Mouse (Mus musculus): Measurements from ENCODE around the gene Disp2.

Gene Disp2

DNA sequence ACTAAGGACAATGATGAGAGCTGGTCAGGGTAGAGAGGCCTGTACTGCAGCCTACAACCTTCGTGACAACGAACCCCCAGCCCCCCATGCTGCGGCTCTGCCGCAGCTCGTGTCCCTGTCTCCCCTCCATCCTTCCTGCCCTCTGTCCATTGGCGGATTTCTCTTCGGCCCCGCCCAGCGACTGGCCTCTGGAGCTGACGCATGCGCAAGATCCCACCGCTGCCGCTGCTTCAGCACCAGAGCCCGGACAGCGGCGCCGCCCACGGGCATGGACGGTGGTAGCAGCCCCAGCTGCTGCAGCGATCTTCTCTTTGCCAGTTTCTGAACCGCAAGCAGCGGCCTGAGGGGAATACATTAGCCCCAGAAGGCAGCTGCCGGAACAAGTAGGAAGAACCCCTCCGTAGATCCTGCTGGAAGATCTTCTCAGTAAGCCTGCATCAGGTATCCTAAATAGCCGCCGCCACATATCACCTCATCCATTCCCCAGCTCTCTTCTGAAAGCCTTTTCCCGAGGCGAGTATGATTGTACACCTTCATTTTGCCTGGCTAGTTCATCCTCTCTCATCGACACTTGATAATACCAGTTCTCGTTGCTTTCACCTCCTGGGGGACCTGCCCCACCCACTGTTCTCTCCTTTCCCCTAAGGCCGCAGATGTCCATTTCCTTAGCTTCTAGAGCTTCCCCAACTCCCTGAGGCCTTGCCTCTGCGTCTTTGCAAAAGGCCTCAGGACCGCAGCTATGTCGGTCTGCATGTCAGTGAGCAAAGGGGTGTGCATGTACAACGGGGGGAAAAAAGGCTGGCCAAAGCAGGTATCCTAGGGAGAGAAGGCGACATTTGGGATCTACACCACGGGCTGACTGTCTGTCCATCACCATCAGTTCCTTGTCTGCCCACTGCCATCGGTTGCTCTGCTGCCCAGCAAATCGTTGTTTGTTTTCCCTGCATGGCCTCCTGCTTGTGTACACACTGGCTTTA is at the start of gene Disp2:
Disp2 (plus strand) TSS at position 216 of the 977 bp plus-strand sequence.
- DNase-seq (ENCODE audit: low spot score): peak; percentile 91

DNA sequence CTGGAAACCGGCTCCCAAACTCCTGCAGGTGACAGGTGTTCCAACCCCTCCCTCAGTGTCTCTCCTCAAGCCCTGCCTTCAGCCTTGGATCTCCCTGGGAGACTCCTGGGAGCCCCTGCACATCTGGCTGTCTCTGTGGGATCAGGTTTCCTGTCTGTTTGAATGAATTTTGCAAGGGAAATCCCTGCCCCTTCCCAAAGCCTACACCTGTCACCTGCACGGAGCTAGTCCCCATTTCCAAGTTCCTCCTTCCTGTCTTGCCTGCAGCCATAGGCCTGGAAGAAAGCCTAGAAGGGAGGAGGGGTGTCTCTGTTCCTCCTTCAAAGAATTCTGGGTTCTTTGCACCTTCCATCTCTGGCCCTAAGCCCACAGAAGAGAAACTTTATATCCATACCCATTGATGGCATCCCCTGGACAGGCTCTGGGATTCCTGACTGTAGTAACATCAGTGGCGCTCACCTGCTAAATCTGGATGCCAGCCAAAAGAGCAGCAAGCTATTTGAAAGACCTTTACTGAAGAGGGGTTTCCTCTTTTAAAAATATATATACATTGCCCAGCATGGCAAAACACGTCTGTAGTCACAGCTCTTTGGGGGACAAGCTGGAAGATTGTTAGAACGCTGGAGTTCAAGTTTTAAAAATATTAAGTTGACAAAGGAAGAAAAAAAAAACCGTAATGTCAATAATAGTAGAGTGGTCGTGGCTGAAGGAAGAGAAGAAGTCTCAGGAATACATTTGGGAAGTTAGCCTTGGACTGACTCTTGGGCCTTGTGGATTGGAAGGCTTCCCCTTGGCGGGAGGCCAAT is 49.5 kb upstream of the Disp2 start:
- peak; percentile 70 for DNase-seq (ENCODE audit: low spot score)

DNA sequence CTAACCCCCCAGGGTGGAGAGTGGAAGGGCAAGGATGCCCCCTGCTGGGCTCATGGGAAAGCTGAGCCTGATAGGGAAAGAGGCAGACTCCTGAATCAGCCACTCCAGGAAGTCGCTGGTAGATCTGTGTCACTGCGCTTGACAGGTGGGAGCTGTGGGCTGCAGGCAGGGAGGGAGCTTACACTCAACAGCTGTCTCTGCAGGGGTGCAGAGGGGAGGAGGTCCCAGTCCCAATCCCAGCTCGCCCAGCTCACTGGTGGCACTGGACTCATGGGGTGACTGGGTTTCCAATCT is 49.0 kb upstream of the Disp2 start:
- DNase-seq (ENCODE audit: low spot score): peak; percentile 55

GRCm38 (mm10) chr2:118731981-118732380 is 47.5 kb upstream of the Disp2 start:
- no peak for DNase-seq (ENCODE audit: low spot score)

DNA sequence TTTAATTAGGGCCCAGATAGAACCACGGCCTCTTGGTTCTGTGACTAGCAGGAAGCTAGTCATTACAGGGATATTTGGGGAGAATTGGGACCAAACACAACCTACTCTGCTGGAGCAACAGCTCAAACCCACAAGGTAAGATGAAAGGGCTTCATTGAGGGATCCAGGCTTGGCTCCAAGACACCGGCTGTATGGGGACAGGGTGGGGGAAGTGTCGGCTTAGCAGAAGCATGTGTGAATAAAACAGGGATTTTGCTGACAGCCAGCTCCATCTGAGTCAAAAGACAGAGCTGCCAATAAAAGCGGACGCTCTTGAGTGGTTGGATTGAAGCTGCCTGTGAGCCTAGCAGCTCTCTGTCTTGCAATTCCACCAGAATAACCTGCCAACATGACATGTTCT is 46.2 kb upstream of the Disp2 start:
- no peak for DNase-seq (ENCODE audit: low spot score)

DNA sequence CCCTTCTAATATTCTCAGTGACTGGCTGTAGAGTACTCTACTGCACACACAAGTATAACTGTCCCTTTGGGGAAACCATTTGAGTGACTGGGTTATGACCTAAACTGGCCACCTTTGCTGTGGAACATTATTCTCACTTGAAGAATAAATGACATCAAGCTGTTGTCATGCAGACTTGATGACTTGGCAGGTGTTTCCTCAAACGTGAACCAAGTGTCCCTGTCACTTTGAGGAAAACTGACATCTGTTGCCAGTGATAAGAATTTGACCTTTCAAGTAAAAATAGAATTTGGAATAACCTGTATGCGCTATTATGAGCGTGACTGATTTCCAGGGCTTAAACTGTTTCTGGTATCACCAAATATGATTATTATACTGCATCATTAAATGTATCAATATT is 39.2 kb upstream of the Disp2 start:
- DNase-seq (ENCODE audit: low spot score): no peak

DNA sequence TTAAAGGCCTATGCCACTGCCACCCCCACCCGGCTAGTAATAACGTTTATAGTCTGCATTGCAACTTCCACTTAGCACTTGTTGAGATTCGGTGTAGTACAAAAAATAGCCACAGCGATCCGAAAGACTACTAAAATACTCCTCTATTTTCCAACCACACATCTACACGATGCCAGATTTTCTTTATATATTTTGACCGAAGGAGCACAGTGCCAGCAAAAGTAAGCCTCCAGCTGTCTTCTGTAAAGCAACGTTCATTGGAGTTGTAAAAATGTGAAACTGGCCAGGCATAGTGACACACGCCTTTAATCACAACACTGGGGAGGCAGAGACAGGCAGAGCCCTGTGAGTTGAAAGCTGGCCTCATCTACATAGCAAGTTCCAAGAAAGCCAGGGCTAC is 38.3 kb upstream of the Disp2 start:
- no peak for DNase-seq (ENCODE audit: low spot score)

DNA sequence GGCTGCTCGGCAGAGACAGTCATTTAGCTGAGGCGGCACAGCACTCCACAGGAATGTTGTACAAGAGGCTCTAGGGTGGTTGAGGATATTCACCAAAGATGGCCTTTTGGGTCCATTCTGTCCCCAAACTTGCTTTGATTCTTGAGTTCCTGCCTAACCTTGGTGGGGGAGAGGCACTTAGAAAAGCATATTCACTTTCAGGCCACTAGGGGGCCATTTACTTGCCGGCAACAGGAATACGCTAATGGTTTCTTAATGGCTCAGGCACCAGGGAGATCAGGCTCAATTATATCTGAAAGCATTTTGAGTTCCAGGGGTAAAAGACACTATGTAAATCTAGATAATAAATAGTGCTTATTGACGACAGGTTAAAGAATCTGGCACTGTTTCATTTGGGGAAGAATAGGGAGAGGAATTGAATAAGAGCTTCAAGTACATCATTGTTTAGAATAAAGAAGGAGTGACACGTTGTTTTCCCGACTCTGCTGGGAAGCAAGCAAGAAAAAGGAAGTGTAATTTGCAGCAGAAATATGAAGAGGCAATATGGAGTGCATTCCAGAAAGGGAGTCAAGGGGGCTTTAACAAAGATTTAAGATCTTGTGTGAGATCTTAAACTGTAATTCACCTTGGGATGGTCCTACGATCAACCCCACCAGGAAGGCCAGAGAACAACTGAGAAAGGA is 36.1 kb upstream of the Disp2 start:
- DNase-seq (ENCODE audit: low spot score): no peak

- no peak for DNase-seq (ENCODE audit: low spot score)
Measured at GRCm38 (mm10) chr2:118744621-118745020, 34.9 kb upstream of the Disp2 start.

DNA sequence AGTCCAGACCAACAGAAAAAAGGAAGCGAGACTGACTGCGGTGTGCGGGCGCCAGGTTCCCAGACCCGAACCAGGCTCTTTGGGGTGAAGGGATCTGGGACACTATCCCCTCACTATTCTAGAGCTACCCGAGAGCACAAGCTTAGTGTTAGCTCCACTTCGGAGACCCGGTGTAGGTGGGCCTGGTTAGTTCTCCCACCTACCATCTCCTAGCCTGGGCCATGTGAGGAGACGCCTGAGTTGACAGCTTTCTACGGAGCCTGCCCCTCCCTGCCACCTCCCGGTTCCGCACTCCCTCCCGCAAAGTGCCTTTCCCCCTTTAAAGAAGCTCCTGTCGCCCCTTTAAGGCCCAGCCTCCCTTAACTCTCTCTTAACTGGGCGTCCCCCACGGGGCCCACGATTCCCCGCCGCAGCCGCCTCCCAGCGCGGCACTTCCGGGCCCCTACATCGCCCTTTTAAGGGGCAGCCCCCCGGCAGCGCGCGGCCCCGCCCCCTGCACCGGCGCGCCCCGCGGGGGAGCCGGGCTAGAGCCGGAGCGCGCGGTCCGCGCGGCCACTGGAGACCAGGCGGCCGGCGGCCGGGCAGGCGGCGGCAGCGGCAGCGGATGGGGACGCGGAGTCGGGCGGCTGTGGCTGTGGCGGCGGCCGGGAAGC is 34.2 kb upstream of the Disp2 start, which contains the start of gene Inafm2:
Inafm2 (plus strand) TSS at position 527 of the 653 bp plus-strand sequence.
- peak; percentile 93 for DNase-seq (ENCODE audit: low spot score)

GRCm38 (mm10) chr2:118745915-118746901 is 33.3 kb upstream of the Disp2 start:
- peak; percentile 67 for DNase-seq (ENCODE audit: low spot score)

DNA sequence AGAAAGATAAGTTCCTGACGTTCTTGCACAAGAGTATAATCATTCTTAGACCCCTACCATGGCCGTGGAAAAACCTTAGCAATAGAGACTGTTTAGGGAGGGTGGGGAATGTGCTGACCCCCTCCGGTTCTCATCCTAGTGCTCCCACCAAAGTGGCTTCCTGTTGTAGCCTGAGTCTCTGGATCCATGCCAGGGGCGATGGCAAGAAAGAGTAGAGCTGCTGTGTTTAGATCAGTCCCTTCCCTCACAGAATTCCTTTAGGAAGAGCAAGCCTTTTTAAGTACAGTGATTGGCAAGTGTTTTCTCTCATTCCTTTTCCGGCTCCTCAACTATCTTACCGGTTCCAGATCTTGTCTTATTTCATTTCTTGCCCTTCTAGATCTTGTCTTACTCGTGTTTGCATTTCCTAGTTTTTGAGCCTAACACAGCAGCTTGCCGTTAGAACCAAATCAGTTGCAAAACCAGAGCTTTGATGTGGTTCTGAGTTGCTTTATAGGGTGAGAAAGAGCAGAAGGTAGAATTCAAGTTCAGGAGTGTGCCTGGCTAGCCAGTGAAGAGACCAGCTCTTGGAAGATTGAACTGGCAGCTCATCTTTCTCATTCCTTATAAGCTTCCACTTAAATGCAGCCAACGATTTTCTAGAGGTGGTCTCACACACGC is 32.1 kb upstream of the Disp2 start:
- no peak for DNase-seq (ENCODE audit: low spot score)

- DNase-seq (ENCODE audit: low spot score): peak; percentile 38
Measured at GRCm38 (mm10) chr2:118749341-118749884, 30.1 kb upstream of the Disp2 start.

DNA sequence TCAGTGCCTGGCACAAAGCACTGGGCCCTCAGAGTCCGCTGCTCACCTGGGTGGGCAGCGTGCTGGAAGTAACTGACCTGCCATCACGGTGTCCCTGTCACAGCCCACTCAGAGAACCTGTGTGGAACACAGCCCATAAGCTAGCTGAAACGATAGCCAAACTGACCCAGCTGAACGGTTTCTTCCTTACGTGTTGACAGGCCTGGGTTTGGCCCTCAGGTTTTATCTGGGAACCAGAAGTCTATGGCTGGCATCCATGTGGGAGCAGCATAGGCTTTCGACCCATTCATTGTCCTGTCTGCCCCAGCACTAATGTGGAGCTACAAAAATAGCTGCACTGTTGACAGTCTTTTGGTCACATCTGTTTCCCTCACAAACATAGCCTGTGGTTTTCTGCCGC is 29.0 kb upstream of the Disp2 start:
- DNase-seq (ENCODE audit: low spot score): no peak

DNA sequence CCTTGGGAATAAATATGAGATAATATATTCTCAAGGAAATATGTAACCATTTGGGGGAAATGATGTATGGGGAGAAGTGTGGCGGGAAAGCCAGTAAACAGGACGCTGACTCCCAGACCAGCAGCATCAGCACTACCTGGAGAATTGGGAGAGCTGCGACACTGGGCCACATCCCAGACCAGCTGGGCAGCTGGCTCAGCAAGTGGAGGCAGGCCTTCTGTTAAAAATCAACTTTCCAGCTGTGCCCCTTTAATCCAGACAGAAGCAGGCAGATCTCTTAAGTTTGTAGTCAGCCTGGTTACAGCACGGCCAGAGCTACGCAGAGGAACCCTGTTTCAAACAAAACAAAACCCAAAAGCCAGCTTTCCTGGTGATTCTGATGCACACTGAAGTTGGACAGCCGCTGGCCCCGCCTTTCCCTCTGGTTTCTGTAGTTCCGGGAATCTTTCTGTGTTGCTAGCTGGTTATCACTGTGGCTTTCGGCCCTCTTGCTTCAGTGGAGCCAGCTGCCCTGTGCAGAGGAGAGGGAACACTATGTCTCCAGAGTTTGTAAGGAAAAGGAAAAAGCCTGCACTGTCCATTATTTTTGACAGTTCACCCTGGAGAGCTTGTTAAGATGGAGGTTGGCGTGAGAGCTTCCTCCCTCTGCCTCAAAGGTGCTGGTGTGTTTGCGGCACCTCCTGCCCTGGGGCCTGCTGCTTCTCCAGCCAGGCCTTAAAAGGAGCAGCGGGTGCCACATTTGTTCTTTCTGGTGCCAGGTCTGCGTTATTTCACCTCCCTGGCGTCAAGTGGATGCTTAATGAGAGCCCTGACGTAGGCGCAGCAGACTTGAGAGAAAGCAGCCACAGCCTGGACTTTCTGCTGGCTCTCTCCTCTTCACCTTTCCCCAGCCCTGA is 27.4 kb upstream of the Disp2 start:
- DNase-seq (ENCODE audit: low spot score): no peak

DNA sequence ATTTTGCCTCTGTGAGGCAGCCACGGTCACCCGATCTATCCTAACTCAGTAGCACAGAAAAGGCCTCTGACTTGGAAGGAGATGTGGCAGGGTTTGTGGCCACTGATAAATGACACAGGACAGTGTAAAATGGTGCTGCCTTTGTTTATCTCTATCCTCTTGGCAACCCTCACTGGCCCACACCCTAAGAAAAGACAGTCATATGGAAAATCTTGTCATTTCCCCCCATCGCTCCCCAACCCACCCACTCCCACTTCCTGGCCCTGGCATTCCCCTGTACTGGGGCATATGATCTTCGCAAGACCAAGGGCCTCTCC is 26.8 kb upstream of the Disp2 start:
- no peak for DNase-seq (ENCODE audit: low spot score)

DNA sequence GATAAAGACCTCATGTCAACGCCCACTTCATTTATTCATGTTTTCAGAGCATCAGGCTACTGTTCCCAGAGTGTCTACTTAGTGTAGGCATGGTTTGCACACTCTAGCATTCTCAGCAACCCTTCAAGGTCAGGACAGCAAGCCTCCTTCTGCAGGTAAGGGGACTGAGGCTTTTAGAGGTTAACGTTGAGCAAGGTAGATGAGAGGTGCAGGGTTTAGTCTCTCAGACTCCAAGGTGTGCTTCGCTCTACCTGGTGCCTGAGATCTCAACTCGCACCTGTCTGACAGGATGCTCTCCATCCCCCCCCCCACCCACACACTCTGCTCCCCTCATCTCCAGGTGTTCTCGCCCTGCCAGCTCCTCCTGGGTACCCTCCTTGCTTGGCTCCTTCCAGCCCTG is 25.4 kb upstream of the Disp2 start:
- no peak for DNase-seq (ENCODE audit: low spot score)

GRCm38 (mm10) chr2:118755407-118755806 is 24.1 kb upstream of the Disp2 start:
- no peak for DNase-seq (ENCODE audit: low spot score)

DNA sequence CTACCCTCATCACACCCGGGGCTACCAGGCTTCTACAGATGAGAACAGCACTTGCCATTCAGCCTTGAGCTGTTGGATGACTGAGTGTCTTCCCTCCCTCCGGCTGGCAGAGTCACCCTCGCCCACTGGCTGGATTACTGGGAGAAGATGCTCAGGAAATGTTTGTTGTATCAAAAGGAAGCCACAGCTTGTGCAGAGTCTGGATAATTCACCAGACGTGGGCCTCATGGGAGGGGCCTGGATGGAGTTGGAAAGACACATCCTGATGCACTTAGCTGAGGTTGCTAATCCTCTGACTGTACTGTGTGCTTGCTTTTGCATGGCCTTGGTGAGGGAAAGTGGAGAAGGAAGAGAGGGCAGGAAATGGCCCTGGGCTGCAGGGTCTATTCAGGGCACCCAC is 23.4 kb upstream of the Disp2 start:
- no peak for DNase-seq (ENCODE audit: low spot score)

Measured in testis, postnatal 14 days (tissue).